Comparison of ENCODE assay signal across 11 mouse cellular contexts in genomic region chr7:141337716-141338416, GRCm38 (mm10). TPM values are rescaled to one million over a fixed set of nuclear protein-coding genes. Genes with fewer than 3 reads are reported as not detected.
DNase-seq lines count a peak whose midpoint lies in the region; ATAC-seq and TF ChIP-seq lines count a peak whose summit lies in the region.
"Had no signal": no experiment of that assay in that cellular context is flagged by ENCODE, and none has a peak within 500 bp of the region (broad histone marks: within the 10 kb centered on the region; RNA-seq: fewer than 3 reads in every experiment).

No protein-coding gene starts in this region.

- no peak for TF ChIP-seq CTCF in lung, embryonic 14.5 days (IDR thresholded peaks at IDR 0.05; ENCODE audit: low read depth)
- no peak for TF ChIP-seq CTCF in lung, adult 2 months (IDR thresholded peaks at IDR 0.05; ENCODE audit: insufficient read depth, low read length)

- H3K27me3 ChIP-seq in lung, embryonic 14.5 days (ENCODE audit: insufficient read depth, low read length) = no peaks in the 10 kb centered on the region; the same call in 1 of the 2 replicates
- no peaks in the 10 kb centered on the region; the same call in 1 of the 2 replicates for H3K27me3 ChIP-seq in stomach, embryonic 15.5 days (replicated peaks)

- H3K9ac ChIP-seq in lung, embryonic 14.5 days = no peak overlapping the region
- no peak overlapping the region for H3K9ac ChIP-seq in stomach, embryonic 15.5 days

- no peak overlapping the region for H3K27ac ChIP-seq in lung, embryonic 14.5 days (ENCODE audit: low read depth)
- H3K27ac ChIP-seq in stomach, embryonic 15.5 days = peak overlapping the region; percentile 78
- H3K27ac ChIP-seq: midbrain, embryonic 13.5 days had no signal

- 0 out of 2 replicates have a peak overlapping the region, but pooled peaks have one; percentile 29 for H3K4me3 ChIP-seq in lung, embryonic 14.5 days (ENCODE audit: low read depth, low read length)
- H3K4me3 ChIP-seq in lung, adult 2 months (replicated peaks; ENCODE audit: extremely low read depth, low read depth, low read length) = no peak overlapping the region
- H3K4me3 ChIP-seq in stomach, embryonic 15.5 days (replicated peaks) = no peak overlapping the region

- no peak for TF ChIP-seq POLR2A in lung, adult 2 months (IDR thresholded peaks at IDR 0.05; ENCODE audit: borderline replicate concordance, extremely low read depth, low read depth, low read length)

- no peak for ATAC-seq in lung, embryonic 14.5 days (ENCODE audit: insufficient read depth)
- ATAC-seq in stomach, embryonic 15.5 days (ENCODE audit: insufficient read depth, low FRiP score, low read depth) = no peak

- H3K4me1 ChIP-seq in lung, embryonic 14.5 days (ENCODE audit: insufficient read depth) = no peaks in the 10 kb centered on the region; the same call in 1 of the 2 replicates
- H3K4me1 ChIP-seq in lung, adult 2 months (ENCODE audit: control insufficient read depth, insufficient read depth, low read length) = peaks cover 8% of the 10 kb centered on the region
- peaks cover 20% of the 10 kb centered on the region for H3K4me1 ChIP-seq in stomach, embryonic 15.5 days

- H3K36me3 ChIP-seq in lung, embryonic 14.5 days (ENCODE audit: insufficient read depth) = peaks cover 19% of the 10 kb centered on the region
- H3K36me3 ChIP-seq in stomach, embryonic 15.5 days = peaks cover 16% of the 10 kb centered on the region

- 55% methylated on average over 3 of the region's 3 CpGs for WGBS in lung, embryonic 14.5 days
- WGBS in lung, adult 2 months = 55% methylated on average over 3 of the region's 3 CpGs
- WGBS in stomach, embryonic 15.5 days = 59% methylated on average over 3 of the region's 3 CpGs

- peak overlapping the region; percentile 56; the same call in 1 of the 2 replicates for H3K4me2 ChIP-seq in lung, embryonic 14.5 days
- peak overlapping the region; percentile 56 for H3K4me2 ChIP-seq in stomach, embryonic 15.5 days

- no peaks in the 10 kb centered on the region for H3K9me3 ChIP-seq in lung, embryonic 14.5 days (ENCODE audit: low read depth, low read length)
- H3K9me3 ChIP-seq in stomach, embryonic 15.5 days = no peaks in the 10 kb centered on the region
- H3K9me3 ChIP-seq: forebrain, embryonic 10.5 days; heart, embryonic 12.5 days; midbrain, embryonic 13.5 days had no signal

- peak; percentile 11 for DNase-seq in embryo, embryonic 9.5 days (ENCODE audit: extremely low spot score)
- DNase-seq in embryo, embryonic 11 days = no peak
- DNase-seq in lung, embryonic 14.5 days = no peak
- no peak for DNase-seq in lung, adult 2 months
- DNase-seq in kidney, postnatal 36 days = peak; percentile 57 to 65
- no peak for DNase-seq in frontal cortex, adult 2 months (ENCODE audit: extremely low spot score in 1 of 2, low spot score in 1 of 2)
- DNase-seq in Muller cell, postnatal 12 days (ENCODE audit: inconsistent ontology term) = no peak

RNA-seq across cellular contexts. Expression of gene Eps8l2, which starts 0.8 kb away (rescaled TPM):
- 20.0 and 22.4 TPM in 2 replicates for polyA plus RNA-seq in lung, embryonic 14.5 days (2014; fragmentation: Nextera tagmentation; extraction: Ambion mirVana)
- polyA plus RNA-seq in lung, adult 2 months (2012; rRNA removed) = 112 and 143 TPM in 2 replicates
- 59.6 and 59.7 TPM in 2 replicates for polyA plus RNA-seq in stomach, embryonic 15.5 days (2015; fragmentation: Nextera tagmentation; extraction: Ambion mirVana)
- 4.4 and 5.5 TPM in 2 replicates for polyA plus RNA-seq in frontal cortex, adult 2 months (2012; rRNA removed)

RNA-seq across cellular contexts. Expression of gene Tmem80, which starts 10.3 kb away (rescaled TPM):
- polyA plus RNA-seq in lung, embryonic 14.5 days (2014; fragmentation: Nextera tagmentation; extraction: Ambion mirVana) = 28.8 and 30.3 TPM in 2 replicates
- 37.2 and 49.2 TPM in 2 replicates for polyA plus RNA-seq in lung, adult 2 months (2012; rRNA removed)
- polyA plus RNA-seq in stomach, embryonic 15.5 days (2015; fragmentation: Nextera tagmentation; extraction: Ambion mirVana) = 39.3 and 40.6 TPM in 2 replicates
- polyA plus RNA-seq in frontal cortex, adult 2 months (2012; rRNA removed) = 60.4 and 64.8 TPM in 2 replicates

RNA-seq across cellular contexts. Expression of gene Deaf1, which starts 10.4 kb away (rescaled TPM):
- 69.8 and 74.2 TPM in 2 replicates for polyA plus RNA-seq in lung, embryonic 14.5 days (2014; fragmentation: Nextera tagmentation; extraction: Ambion mirVana)
- polyA plus RNA-seq in lung, adult 2 months (2012; rRNA removed) = 18.6 and 22.7 TPM in 2 replicates
- 66.9 and 70.8 TPM in 2 replicates for polyA plus RNA-seq in stomach, embryonic 15.5 days (2015; fragmentation: Nextera tagmentation; extraction: Ambion mirVana)
- 43.0 and 43.8 TPM in 2 replicates for polyA plus RNA-seq in frontal cortex, adult 2 months (2012; rRNA removed)

RNA-seq across cellular contexts. Expression of gene Drd4, which starts 46.1 kb away (rescaled TPM):
- polyA plus RNA-seq in lung, embryonic 14.5 days (2014; fragmentation: Nextera tagmentation; extraction: Ambion mirVana) = 1.0 and 1.4 TPM in 2 replicates
- polyA plus RNA-seq in lung, adult 2 months (2012; rRNA removed) = not detected in 2 replicates
- 0.19 and 0.28 TPM in 2 replicates for polyA plus RNA-seq in stomach, embryonic 15.5 days (2015; fragmentation: Nextera tagmentation; extraction: Ambion mirVana)
- 0.44 and 0.48 TPM in 2 replicates for polyA plus RNA-seq in frontal cortex, adult 2 months (2012; rRNA removed)

RNA-seq across cellular contexts. Expression of gene Taldo1, which starts 54.1 kb away (rescaled TPM):
- 241 and 257 TPM in 2 replicates for polyA plus RNA-seq in lung, embryonic 14.5 days (2014; fragmentation: Nextera tagmentation; extraction: Ambion mirVana)
- polyA plus RNA-seq in lung, adult 2 months (2012; rRNA removed) = 145 and 204 TPM in 2 replicates
- 347 and 384 TPM in 2 replicates for polyA plus RNA-seq in stomach, embryonic 15.5 days (2015; fragmentation: Nextera tagmentation; extraction: Ambion mirVana)
- polyA plus RNA-seq in frontal cortex, adult 2 months (2012; rRNA removed) = 151 and 152 TPM in 2 replicates

Comparison
In these comparisons a context has a peak if more than half of its experiments do, and no peak if none do; other contexts are left out.
1. DNase-seq: peak in embryo, embryonic 9.5 days (single experiment) and kidney, postnatal 36 days (2 of 2); none in embryo, embryonic 11 days (single experiment), lung, embryonic 14.5 days (single experiment), lung, adult 2 months (single experiment), frontal cortex, adult 2 months (0 of 2) and Muller cell, postnatal 12 days (single experiment).